Mouse (Mus musculus): Measurements from ENCODE around the gene Chrd. TPM values are rescaled to one million over a fixed set of nuclear protein-coding genes. Genes with fewer than 3 reads are reported as not detected.

Gene Chrd
- polyA plus RNA-seq, 1 experiment, result 0.63 TPM

GRCm38 (mm10) chr16:20746641-20747040 is 13.7 kb downstream of the Chrd start:
- no peaks in the 10 kb centered on the region for H3K4me1 ChIP-seq (ENCODE audit: control insufficient read depth, insufficient read depth, insufficient read length)
- H3K27me3 ChIP-seq (ENCODE audit: control insufficient read depth, insufficient read depth, low read length), result no peaks in the 10 kb centered on the region
- no peak for TF ChIP-seq CTCF (IDR thresholded peaks at IDR 0.05; ENCODE audit: extremely low read depth, insufficient read depth, insufficient read length, insufficient replicate concordance)
- no peak for TF ChIP-seq POLR2A (IDR thresholded peaks at IDR 0.05; ENCODE audit: low read depth, low read length)
- no peak overlapping the region for H3K4me3 ChIP-seq (ENCODE audit: extremely low read depth, insufficient read depth, insufficient read length)
- no peak overlapping the region for H3K27ac ChIP-seq (ENCODE audit: insufficient read depth, low read length)
- no peaks in the 10 kb centered on the region for H3K36me3 ChIP-seq (ENCODE audit: control insufficient read depth, insufficient read depth, low read length)
- 54% methylated on average over 6 of the region's 6 CpGs for WGBS
- no peak for DNase-seq (ENCODE audit: low read depth in 1 of 2, low spot score in 2 of 2)

- Histone ChIP-seq H3K4me1 (ENCODE audit: control insufficient read depth, insufficient read depth, insufficient read length) (no peaks in the 10 kb centered on the region), H3K4me3 (ENCODE audit: extremely low read depth, insufficient read depth, insufficient read length) (no peak overlapping the region), H3K27me3 (ENCODE audit: control insufficient read depth, insufficient read depth, low read length) (no peaks in the 10 kb centered on the region), H3K27ac (ENCODE audit: insufficient read depth, low read length) (no peak overlapping the region), H3K36me3 (ENCODE audit: control insufficient read depth, insufficient read depth, low read length) (no peaks in the 10 kb centered on the region)
- WGBS, result 80% methylated on average over 8 of the region's 8 CpGs
- TF ChIP-seq CTCF (IDR thresholded peaks at IDR 0.05; ENCODE audit: extremely low read depth, insufficient read depth, insufficient read length, insufficient replicate concordance) (no peak), POLR2A (IDR thresholded peaks at IDR 0.05; ENCODE audit: low read depth, low read length) (no peak)
- DNase-seq (ENCODE audit: low read depth in 1 of 2, low spot score in 2 of 2), result no peak
These were observed 17.6 kb downstream of the Chrd start for GRCm38 (mm10) chr16:20750518-20750917.

GRCm38 (mm10) chr16:20756052-20756451 is 23.1 kb downstream of the Chrd start:
- H3K36me3 ChIP-seq (ENCODE audit: control insufficient read depth, insufficient read depth, low read length), result no peaks in the 10 kb centered on the region
- H3K27ac ChIP-seq (ENCODE audit: insufficient read depth, low read length), result no peak overlapping the region
- no peaks in the 10 kb centered on the region for H3K4me1 ChIP-seq (ENCODE audit: control insufficient read depth, insufficient read depth, insufficient read length)
- H3K27me3 ChIP-seq (ENCODE audit: control insufficient read depth, insufficient read depth, low read length), result no peaks in the 10 kb centered on the region
- DNase-seq (ENCODE audit: low read depth in 1 of 2, low spot score in 2 of 2), result no peak
- WGBS, result 82% methylated on average over 5 of the region's 5 CpGs
- no peak for TF ChIP-seq CTCF (IDR thresholded peaks at IDR 0.05; ENCODE audit: extremely low read depth, insufficient read depth, insufficient read length, insufficient replicate concordance)
- TF ChIP-seq POLR2A (IDR thresholded peaks at IDR 0.05; ENCODE audit: low read depth, low read length), result no peak
- H3K4me3 ChIP-seq (ENCODE audit: extremely low read depth, insufficient read depth, insufficient read length), result no peak overlapping the region

GRCm38 (mm10) chr16:20757385-20757784 is 24.5 kb downstream of the Chrd start:
- Histone ChIP-seq H3K36me3 (ENCODE audit: control insufficient read depth, insufficient read depth, low read length) (no peaks in the 10 kb centered on the region), H3K4me1 (ENCODE audit: control insufficient read depth, insufficient read depth, insufficient read length) (no peaks in the 10 kb centered on the region), H3K27ac (ENCODE audit: insufficient read depth, low read length) (no peak overlapping the region), H3K4me3 (ENCODE audit: extremely low read depth, insufficient read depth, insufficient read length) (no peak overlapping the region), H3K27me3 (ENCODE audit: control insufficient read depth, insufficient read depth, low read length) (no peaks in the 10 kb centered on the region)
- WGBS, result 66% methylated on average over 1 of the region's 1 CpGs
- TF ChIP-seq POLR2A (IDR thresholded peaks at IDR 0.05; ENCODE audit: low read depth, low read length) (no peak), CTCF (IDR thresholded peaks at IDR 0.05; ENCODE audit: extremely low read depth, insufficient read depth, insufficient read length, insufficient replicate concordance) (no peak)
- no peak for DNase-seq (ENCODE audit: low read depth in 1 of 2, low spot score in 2 of 2)

GRCm38 (mm10) chr16:20761681-20762080 is 28.8 kb downstream of the Chrd start:
- DNase-seq (ENCODE audit: low read depth in 1 of 2, low spot score in 2 of 2), result peak; percentile 7 to 28
- 13% methylated on average over 3 of the region's 3 CpGs for WGBS

GRCm38 (mm10) chr16:20765244-20765643 is 32.3 kb downstream of the Chrd start:
- 48% methylated on average over 9 of the region's 9 CpGs for WGBS
- H3K27ac ChIP-seq (ENCODE audit: insufficient read depth, low read length), result no peak overlapping the region
- H3K27me3 ChIP-seq (ENCODE audit: control insufficient read depth, insufficient read depth, low read length), result no peaks in the 10 kb centered on the region
- H3K36me3 ChIP-seq (ENCODE audit: control insufficient read depth, insufficient read depth, low read length), result no peaks in the 10 kb centered on the region
- TF ChIP-seq CTCF (IDR thresholded peaks at IDR 0.05; ENCODE audit: extremely low read depth, insufficient read depth, insufficient read length, insufficient replicate concordance), result peak; percentile 63; the same call in 1 of the 2 replicates
- TF ChIP-seq POLR2A (IDR thresholded peaks at IDR 0.05; ENCODE audit: low read depth, low read length), result no peak
- peak; percentile 4 to 33 for DNase-seq (ENCODE audit: low read depth in 1 of 2, low spot score in 2 of 2)
- H3K4me3 ChIP-seq (ENCODE audit: extremely low read depth, insufficient read depth, insufficient read length), result no peak overlapping the region
- no peaks in the 10 kb centered on the region for H3K4me1 ChIP-seq (ENCODE audit: control insufficient read depth, insufficient read depth, insufficient read length)

More at GRCm38 (mm10) chr16:20761681-20762080, 28.8 kb downstream of the Chrd start:
- Histone ChIP-seq H3K4me1 (ENCODE audit: control insufficient read depth, insufficient read depth, insufficient read length) (no peaks in the 10 kb centered on the region), H3K36me3 (ENCODE audit: control insufficient read depth, insufficient read depth, low read length) (no peaks in the 10 kb centered on the region), H3K27ac (ENCODE audit: insufficient read depth, low read length) (no peak overlapping the region), H3K4me3 (ENCODE audit: extremely low read depth, insufficient read depth, insufficient read length) (no peak overlapping the region), H3K27me3 (ENCODE audit: control insufficient read depth, insufficient read depth, low read length) (no peaks in the 10 kb centered on the region)
- TF ChIP-seq POLR2A (IDR thresholded peaks at IDR 0.05; ENCODE audit: low read depth, low read length) (no peak), CTCF (IDR thresholded peaks at IDR 0.05; ENCODE audit: extremely low read depth, insufficient read depth, insufficient read length, insufficient replicate concordance) (no peak)

GRCm38 (mm10) chr16:20775021-20775420 is 42.1 kb downstream of the Chrd start:
- Histone ChIP-seq H3K27me3 (ENCODE audit: control insufficient read depth, insufficient read depth, low read length) (no peaks in the 10 kb centered on the region), H3K27ac (ENCODE audit: insufficient read depth, low read length) (no peak overlapping the region), H3K36me3 (ENCODE audit: control insufficient read depth, insufficient read depth, low read length) (no peaks in the 10 kb centered on the region), H3K4me1 (ENCODE audit: control insufficient read depth, insufficient read depth, insufficient read length) (no peaks in the 10 kb centered on the region), H3K4me3 (ENCODE audit: extremely low read depth, insufficient read depth, insufficient read length) (no peak overlapping the region)
- TF ChIP-seq CTCF (IDR thresholded peaks at IDR 0.05; ENCODE audit: extremely low read depth, insufficient read depth, insufficient read length, insufficient replicate concordance) (no peak), POLR2A (IDR thresholded peaks at IDR 0.05; ENCODE audit: low read depth, low read length) (no peak)
- DNase-seq (ENCODE audit: low read depth in 1 of 2, low spot score in 2 of 2), result no peak
- WGBS, result 71% methylated on average over 5 of the region's 5 CpGs

Measured in spleen, adult 2 months (tissue).